Mouse (Mus musculus) G1E (cell line): ENCODE data around the gene Ramp2.

Experiments
- CTCF ChIP-seq: IDR thresholded peaks from 2 replicates; pipeline ENCODE4 v1.5.1; 2012; ENCODE audit warnings: low read depth, low read length, inconsistent platforms, mixed read lengths
- GATA1 ChIP-seq: IDR thresholded peaks from 2 replicates; pipeline ENCODE4 v1.6.1; 2012; ENCODE audit warnings: borderline replicate concordance, low read length, inconsistent platforms, mixed read lengths
- GATA2 ChIP-seq: IDR thresholded peaks from 2 replicates; pipeline ENCODE4 v1.6.1; 2012; ENCODE audit warnings: low read depth, low read length, inconsistent platforms, borderline replicate concordance

DNA sequence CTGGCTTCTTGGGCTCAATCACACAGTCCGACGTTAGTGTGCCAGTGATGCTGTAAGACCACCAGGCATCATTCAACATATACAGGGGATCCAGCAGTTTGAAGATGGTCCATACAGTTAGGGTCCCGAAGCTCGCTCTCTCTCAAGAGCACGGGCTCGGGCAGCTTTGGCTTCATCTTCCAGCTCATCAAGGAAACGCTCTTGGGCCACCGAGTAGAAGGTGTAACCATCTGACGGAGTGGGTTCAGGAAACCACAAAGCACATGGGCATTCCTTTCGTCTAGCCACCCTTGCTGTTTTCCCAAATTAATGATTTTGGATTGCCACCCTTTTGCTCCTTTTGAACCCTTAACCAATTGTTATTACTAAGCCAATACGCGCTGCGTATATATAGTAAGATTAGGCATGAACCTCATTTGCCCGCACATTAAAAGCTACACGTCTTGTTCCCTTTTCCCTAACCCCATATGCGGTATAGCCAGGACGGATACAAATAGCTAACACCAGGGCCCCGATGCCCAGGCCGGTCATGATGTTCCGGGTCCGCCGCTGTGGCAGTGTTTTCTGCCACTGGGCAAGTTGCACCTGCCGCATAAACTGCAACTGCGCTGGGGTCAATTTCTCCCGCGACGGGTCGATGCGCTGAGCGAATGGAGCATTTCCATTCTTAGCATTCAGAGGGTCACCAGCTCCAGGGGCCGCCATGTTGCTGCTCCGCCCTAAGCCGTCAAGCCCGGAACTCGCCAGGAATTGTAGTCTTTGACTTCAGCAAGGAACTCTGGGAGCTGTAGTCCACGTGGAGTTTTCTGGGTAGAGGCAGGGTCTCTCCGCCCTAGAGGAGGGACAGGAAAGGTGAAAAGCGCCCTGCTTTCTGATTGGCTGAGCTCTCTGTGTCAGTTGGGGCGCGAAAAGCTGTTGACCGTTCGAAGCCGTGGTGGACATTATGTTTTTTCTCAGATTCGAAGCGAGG is 32.7 kb downstream of the Ramp2 start, which contains the start of the genes Cntd1 and Coa3:
- TF ChIP-seq CTCF = no peak
- no peak for TF ChIP-seq GATA2
- TF ChIP-seq GATA1 = no peak
